Mouse (Mus musculus) heart, adult 9 months (tissue): ENCODE results near the gene Atf4.
A peak's percentile ranks its signal among the peaks of the same experiment; 100 is the strongest.

Experiments
- DNase-seq, 2 experiments: peaks; one replicate each; pipeline ENCODE4 v3.0.0; 2022; ENCODE audit warnings: low spot score in 2 of 2

Atf4 gene

GRCm38 (mm10) chr15:80254847-80255645, at the start of gene Atf4:
Gene Atf4, plus strand, starts transcription at chr15:80255184.
- peak; percentile 99 for DNase-seq

DNA sequence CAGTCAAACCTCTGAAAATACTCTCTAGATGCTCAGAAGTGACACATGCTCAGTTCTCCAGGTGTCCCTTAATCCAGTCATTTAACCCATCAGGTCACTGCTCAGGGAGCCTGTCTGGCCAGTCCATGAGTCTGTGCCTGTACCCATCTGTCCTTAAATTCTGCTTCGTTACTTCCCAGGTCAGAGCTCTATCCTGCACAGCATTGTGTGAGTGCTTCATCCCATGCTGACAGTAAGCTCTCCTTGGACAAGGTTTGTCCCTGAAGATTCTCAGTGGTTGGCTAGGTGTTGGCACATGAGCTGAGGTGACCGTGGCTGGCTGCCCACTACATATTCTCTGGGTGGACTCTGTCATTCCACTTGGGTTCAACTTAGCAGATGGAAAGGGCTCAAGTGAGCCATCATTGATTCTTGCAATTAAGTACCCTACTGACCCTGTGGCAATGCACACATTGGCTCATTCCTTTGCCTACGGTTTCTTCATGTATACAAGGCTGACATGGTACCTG, 48.9 kb upstream of the Atf4 start:
- no peak for DNase-seq

DNA sequence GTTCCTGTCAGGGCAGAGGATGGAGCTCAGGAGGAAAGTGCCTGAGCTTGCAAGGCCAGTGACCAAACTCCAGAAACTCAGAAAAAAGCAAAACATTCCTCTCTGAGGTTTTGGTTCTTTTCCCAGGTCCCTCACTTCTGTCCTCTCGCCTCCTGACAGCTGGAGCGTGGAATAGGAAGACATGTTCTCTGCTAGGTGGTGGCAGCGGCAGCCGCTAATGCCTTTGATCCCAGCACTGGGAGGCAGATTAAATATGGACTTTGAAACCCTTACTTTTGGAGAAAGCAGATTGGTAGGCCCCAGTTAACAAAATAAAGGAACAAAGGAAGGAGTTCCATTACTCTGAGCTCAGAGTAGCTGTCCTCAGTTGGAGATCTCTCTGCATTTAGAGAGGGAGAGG, 46.5 kb upstream of the Atf4 start:
- DNase-seq = no peak

DNA sequence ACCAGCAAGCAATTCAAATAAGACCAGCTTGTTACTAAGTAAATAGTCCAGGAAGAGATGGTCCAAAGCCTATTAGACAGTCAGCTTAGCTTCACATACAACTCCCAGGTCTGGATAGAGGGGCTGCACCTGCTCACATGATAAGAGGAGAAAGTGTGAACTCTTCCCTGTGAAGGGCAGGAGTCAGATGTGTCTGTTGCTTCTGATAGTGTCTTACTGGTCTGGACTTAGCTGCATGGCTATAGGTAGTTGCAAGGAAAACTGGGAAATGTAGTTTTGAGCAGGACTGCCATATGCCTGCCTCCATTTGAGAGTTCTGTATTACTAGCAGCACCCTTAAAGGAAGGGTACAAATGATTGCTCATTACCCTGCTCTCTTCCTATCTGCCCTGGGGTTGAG, 41.3 kb upstream of the Atf4 start:
- DNase-seq = no peak

DNA sequence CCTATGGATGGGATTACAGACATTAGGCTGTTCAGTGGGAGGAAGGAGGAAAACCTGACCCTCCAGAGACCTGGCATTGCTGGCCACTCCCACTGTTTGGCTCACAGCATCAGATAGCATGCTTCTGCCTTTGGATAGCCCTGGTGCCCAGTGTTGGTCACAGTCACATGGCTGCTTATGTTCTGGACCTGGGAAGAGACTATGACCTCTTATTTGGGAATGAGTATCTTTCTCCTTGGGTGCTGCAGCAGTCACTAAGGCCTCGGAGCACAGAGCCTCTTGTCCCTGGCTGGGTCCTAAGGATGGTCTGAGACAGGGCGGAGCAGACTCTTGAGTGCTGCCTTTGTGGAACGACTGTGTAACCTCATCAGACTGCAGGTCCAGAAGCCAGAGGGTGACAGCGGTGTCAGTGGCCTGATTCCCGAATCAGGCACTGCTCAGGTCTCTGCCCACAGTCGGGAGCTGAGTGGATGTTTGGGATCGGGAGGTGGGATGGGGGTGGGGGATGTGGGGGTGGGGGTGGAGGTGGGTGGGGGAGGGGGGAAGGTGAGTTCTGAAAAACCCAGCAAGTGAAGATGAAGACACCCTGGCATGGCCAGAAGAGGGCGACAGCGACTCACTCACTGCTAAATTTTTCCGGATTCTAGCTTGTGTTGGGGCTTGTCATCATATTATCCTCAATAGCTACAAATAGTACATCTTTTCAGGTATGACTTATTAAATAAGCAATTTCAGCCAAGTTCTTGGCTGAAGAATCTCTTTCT, 39.1 kb upstream of the Atf4 start:
- DNase-seq = no peak

- DNase-seq = no peak
These were observed 38.5 kb upstream of the Atf4 start for GRCm38 (mm10) chr15:80216480-80216820.

GRCm38 (mm10) chr15:80217476-80217875, 37.5 kb upstream of the Atf4 start:
- DNase-seq = no peak

GRCm38 (mm10) chr15:80219211-80219610, 35.8 kb upstream of the Atf4 start:
- no peak for DNase-seq

GRCm38 (mm10) chr15:80219705-80220657, 35.0 kb upstream of the Atf4 start:
- DNase-seq = no peak

GRCm38 (mm10) chr15:80221031-80221430, 34.0 kb upstream of the Atf4 start:
- no peak for DNase-seq

GRCm38 (mm10) chr15:80223751-80224150, 31.2 kb upstream of the Atf4 start:
- DNase-seq = no peak

GRCm38 (mm10) chr15:80225208-80225607, 29.8 kb upstream of the Atf4 start:
- peak in 1 of 2 experiments; percentile 36 for DNase-seq

DNA sequence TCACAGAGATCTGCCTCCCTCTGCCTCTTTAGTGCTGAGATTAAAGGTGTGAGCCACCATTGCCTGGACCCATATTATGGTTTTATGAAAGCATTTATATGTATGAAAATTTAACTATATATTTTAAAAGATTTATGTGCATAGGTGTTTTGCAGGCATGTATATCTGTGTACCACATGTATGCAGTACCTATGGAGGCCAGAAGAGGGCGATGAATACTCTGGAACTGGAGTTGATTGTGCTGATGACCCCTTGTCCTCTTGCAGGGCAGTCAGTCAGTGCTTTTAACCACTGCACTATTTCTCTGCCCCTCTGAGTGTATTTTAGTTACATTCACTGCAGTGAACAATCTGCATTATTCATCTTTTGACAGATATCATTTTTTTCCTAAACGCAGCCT, 29.2 kb upstream of the Atf4 start:
- peak in 1 of 2 experiments; percentile 24 for DNase-seq

GRCm38 (mm10) chr15:80228071-80228800, 26.7 kb upstream of the Atf4 start:
- no peak for DNase-seq

DNA sequence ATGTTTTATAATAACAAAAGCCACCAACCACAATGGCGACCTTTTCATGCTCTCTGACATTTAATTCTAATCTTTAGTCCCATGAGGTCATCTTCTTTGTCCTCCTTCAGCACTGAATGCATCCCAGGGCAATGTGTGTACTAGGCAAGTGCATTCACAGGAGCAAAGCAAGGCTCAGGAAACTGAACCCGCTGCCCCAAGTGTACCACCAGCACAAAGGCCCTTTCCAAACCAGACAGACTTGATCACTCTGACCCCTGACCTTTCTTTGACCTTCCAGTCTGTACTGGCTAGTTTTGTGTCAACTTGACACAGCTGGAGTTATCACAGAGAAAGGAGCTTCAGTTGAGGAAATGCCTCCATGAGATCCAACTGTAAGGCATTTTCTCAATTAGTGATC, 22.7 kb upstream of the Atf4 start:
- no peak for DNase-seq

- no peak for DNase-seq
These were observed 21.9 kb upstream of the Atf4 start for GRCm38 (mm10) chr15:80233053-80233452.

DNA sequence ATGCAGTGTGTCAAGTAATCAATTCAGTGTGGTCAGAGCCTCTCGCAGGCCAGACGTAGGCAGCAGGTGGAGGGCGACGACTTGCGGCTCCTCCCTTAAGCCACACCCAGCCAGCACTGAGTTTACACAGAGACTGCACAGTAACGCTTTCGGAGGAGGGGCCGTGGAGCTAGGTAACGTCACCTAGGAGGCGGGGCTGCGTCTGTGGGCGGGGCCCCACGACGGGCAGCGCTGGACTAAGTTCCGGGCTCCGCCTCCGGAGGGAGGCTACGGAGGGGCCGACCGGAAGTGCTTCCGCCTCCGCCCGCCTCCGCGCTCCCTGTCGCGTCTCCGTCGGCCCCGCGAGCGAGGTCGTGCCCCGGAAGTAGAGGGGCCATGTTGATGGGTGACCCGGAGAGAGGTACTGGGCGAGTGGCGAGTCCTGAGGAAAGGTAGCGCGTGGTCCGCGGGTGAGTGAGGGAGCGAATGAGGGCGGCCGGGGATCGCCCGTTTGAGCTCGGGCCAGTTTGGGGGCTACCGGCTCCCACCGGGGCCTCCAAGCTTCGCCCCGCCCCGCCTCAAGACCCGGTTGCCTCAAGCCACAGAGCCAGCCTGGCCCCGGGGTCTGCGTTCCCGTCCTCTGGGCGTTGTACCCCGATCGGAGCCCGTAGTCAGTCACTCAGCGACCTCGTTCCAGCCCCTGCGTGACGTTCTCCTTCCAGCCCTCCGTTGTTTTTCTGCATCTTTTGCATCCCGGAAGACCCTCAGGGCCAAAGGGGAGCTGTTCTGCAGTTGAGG, 21.1 kb upstream of the Atf4 start, which contains the start of gene Mief1:
TSS of gene Mief1 (plus strand) at position 286 of the 777 bp plus-strand sequence.
- peak; percentile 97 to 98 for DNase-seq

DNA sequence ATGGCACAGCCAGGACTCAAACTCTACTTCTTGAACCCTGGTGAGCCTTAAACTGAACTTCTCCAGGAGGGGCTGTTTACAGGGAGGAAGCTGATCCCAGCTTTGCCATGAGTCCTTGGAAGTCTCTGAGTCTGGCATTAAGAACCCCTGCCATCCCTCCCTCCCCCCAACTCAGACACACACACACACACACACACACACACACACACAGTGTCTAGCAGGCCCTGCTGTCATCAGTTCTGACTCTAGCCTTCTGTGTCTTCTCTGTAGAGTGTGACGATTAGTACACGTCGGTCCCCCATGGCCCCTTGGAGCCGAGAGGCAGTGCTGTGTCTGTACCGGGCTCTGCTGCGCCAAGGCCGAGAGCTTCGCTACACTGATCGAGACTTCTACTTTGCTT, 19.4 kb upstream of the Atf4 start, which contains the start of gene AC140267.1:
TSS of gene AC140267.1 (plus strand) at position 301 of the 400 bp plus-strand sequence.
- no peak for DNase-seq

DNA sequence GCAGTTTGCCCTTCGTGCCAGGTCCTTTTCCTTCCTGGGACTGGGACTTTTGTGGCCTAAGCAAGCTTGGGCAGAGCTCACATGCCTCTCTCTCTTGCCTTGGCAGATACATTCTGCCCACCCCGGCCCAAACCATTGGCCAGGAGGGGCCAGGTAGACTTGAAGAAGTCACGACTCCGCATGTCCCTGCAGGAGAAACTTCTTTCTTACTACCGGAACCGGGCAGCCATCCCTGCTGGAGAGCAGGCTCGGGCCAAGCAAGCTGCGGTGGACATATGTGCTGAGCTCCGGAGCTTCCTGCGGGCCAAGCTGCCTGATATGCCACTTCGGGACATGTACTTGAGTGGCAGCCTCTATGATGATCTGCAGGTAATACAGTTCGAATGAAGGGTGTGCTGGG, 6.8 kb upstream of the Atf4 start:
- DNase-seq = no peak

GRCm38 (mm10) chr15:80248596-80248995, 6.4 kb upstream of the Atf4 start:
- no peak for DNase-seq
